In genomic region chr4:101621241-101621640, GRCm38 (mm10) we compare ENCODE assay signal across 32 mouse cellular contexts.
"Had no signal": no experiment of that assay in that cellular context is flagged by ENCODE, and none has a peak within 500 bp of the region (broad histone marks: within the 10 kb centered on the region; RNA-seq: fewer than 3 reads in every experiment).

No protein-coding gene starts in this region.

- ATAC-seq: liver, embryonic 12.5 days; liver, postnatal 0 days; lung, postnatal 0 days; midbrain, embryonic 13.5 days; midbrain, embryonic 15.5 days; midbrain, embryonic 16.5 days had no signal

- H3K9ac ChIP-seq: limb, embryonic 12.5 days; limb, embryonic 13.5 days; limb, embryonic 15.5 days; liver, embryonic 12.5 days; liver, embryonic 13.5 days; liver, embryonic 14.5 days; liver, embryonic 15.5 days; liver, postnatal 0 days; lung, embryonic 14.5 days; lung, embryonic 15.5 days; midbrain, embryonic 12.5 days; midbrain, embryonic 13.5 days; midbrain, embryonic 15.5 days; neural tube, embryonic 12.5 days had no signal

- H3K4me1 ChIP-seq: limb, embryonic 10.5 days; limb, embryonic 12.5 days; limb, embryonic 13.5 days; limb, embryonic 15.5 days; liver, embryonic 12.5 days; liver, embryonic 13.5 days; liver, embryonic 15.5 days; lung, embryonic 15.5 days; megakaryocyte, embryonic 14.5 days; midbrain, embryonic 10.5 days; midbrain, embryonic 12.5 days; midbrain, embryonic 13.5 days; midbrain, embryonic 15.5 days; neural tube, embryonic 12.5 days had no signal

- H3K4me3 ChIP-seq: limb, embryonic 10.5 days; limb, embryonic 12.5 days; limb, embryonic 13.5 days; limb, embryonic 15.5 days; liver, embryonic 12.5 days; liver, embryonic 13.5 days; liver, embryonic 15.5 days; lung, embryonic 15.5 days; megakaryocyte, embryonic 14.5 days; midbrain, embryonic 10.5 days; midbrain, embryonic 12.5 days; midbrain, embryonic 13.5 days; midbrain, embryonic 15.5 days; myocyte; neural tube, embryonic 12.5 days had no signal

- H3K36me3 ChIP-seq: limb, embryonic 10.5 days; limb, embryonic 12.5 days; limb, embryonic 13.5 days; limb, embryonic 15.5 days; liver, embryonic 12.5 days; liver, embryonic 13.5 days; liver, embryonic 15.5 days; lung, embryonic 15.5 days; midbrain, embryonic 10.5 days had no signal

- H3K27ac ChIP-seq: limb, embryonic 10.5 days; limb, embryonic 12.5 days; limb, embryonic 13.5 days; limb, embryonic 15.5 days; liver, embryonic 12.5 days; liver, embryonic 13.5 days; liver, embryonic 14.5 days; liver, embryonic 15.5 days; lung, embryonic 15.5 days; macrophage; midbrain, embryonic 10.5 days; midbrain, embryonic 12.5 days; midbrain, embryonic 13.5 days; midbrain, embryonic 15.5 days; neural tube, embryonic 12.5 days had no signal

- H3K4me2 ChIP-seq: limb, embryonic 12.5 days; limb, embryonic 13.5 days; limb, embryonic 15.5 days; liver, embryonic 11.5 days; liver, embryonic 12.5 days; liver, embryonic 13.5 days; liver, embryonic 15.5 days; lung, embryonic 14.5 days; lung, embryonic 15.5 days; midbrain, embryonic 11.5 days; midbrain, embryonic 12.5 days; midbrain, embryonic 13.5 days; midbrain, embryonic 15.5 days; neural tube, embryonic 12.5 days had no signal

- H3K9me3 ChIP-seq: limb, embryonic 10.5 days; limb, embryonic 12.5 days; limb, embryonic 13.5 days; limb, embryonic 15.5 days; liver, embryonic 12.5 days; liver, embryonic 13.5 days; liver, embryonic 15.5 days; lung, embryonic 15.5 days; megakaryocyte, embryonic 14.5 days; midbrain, embryonic 10.5 days; midbrain, embryonic 12.5 days; midbrain, embryonic 13.5 days; midbrain, embryonic 15.5 days; neural tube, embryonic 12.5 days had no signal

- DNase-seq: left cerebral cortex, postnatal 4 days; liver; liver, embryonic 13.5 days; liver, postnatal 0 days; lung, adult 18-20 months; lung, adult 2 months; lung, embryonic 14.5 days; lung, postnatal 10 days; lung, postnatal 14 days; lung, postnatal 36 days; lung, postnatal 4 days; midbrain, embryonic 14.5 days had no signal

- H3K27me3 ChIP-seq: limb, embryonic 12.5 days; limb, embryonic 13.5 days; limb, embryonic 15.5 days; liver, embryonic 12.5 days; liver, embryonic 13.5 days; liver, embryonic 15.5 days; lung, embryonic 15.5 days; midbrain, embryonic 12.5 days; midbrain, embryonic 13.5 days; midbrain, embryonic 15.5 days; neural tube, embryonic 12.5 days had no signal
